Mouse (Mus musculus) kidney, adult 2 months (tissue): Measurements from ENCODE around the gene Efcab7. TPM values are rescaled to one million over a fixed set of nuclear protein-coding genes. Genes with fewer than 3 reads are reported as not detected.

Experiments used
- DNase-seq: peaks from one replicate; pipeline ENCODE4 v3.0.0; 2021
- H3K27ac ChIP-seq: fragments of 200-500 bp; 2 replicates; pipeline ENCODE4 v1.5.1; 2012; ENCODE audit warnings: low read depth, low read length, control low read depth, inconsistent platforms; ENCODE audit not compliant: insufficient read depth
- H3K27me3 ChIP-seq: fragments of 200-500 bp; replicated peaks from 2 replicates; pipeline ENCODE4 v1.6.1; 2012; ENCODE audit warnings: mild to moderate bottlenecking, moderate library complexity, low read length, inconsistent platforms; ENCODE audit not compliant: control insufficient read depth, insufficient read depth
- H3K36me3 ChIP-seq: fragments of 200-500 bp; 2 replicates; pipeline ENCODE4 v1.6.1; 2012; ENCODE audit warnings: mild to moderate bottlenecking, moderate library complexity, low read length, inconsistent platforms; ENCODE audit not compliant: control insufficient read depth, insufficient read depth
- H3K4me1 ChIP-seq: fragments of 200-500 bp; 2 replicates; pipeline ENCODE4 v1.6.1; 2011; ENCODE audit warnings: low read length; ENCODE audit not compliant: control insufficient read depth, insufficient read depth
- H3K4me3 ChIP-seq: fragments of 200-500 bp; 2 replicates; pipeline ENCODE4 v1.5.1; 2011; ENCODE audit warnings: mild to moderate bottlenecking, low read depth, low read length, control low read depth; ENCODE audit not compliant: insufficient read depth
- CTCF ChIP-seq: fragments of 200-500 bp; conservative IDR thresholded peaks from 2 replicates; pipeline ENCODE4 v1.5.1; 2011; ENCODE audit warnings: low read depth, mild to moderate bottlenecking, control low read depth, low read length, moderate library complexity, mixed read lengths; ENCODE audit not compliant: insufficient read depth, insufficient read length
- POLR2A ChIP-seq: fragments of 200-500 bp; IDR thresholded peaks from one replicate; pipeline ENCODE4 v1.6.1; 2011; ENCODE audit warnings: low read depth, low read length, control low read depth
- WGBS: fragments of 180-500 bp; shearing (Covaris S2); methylation state at CpG from one replicate; pipeline ENCODE4 v1.1.7; 2018; 5-methylcytosine and 5-hydroxymethylcytosine counted together
- polyA plus RNA-seq: library from polyadenylated mRNA; depleted of rRNA; stranded (reverse); fragments of >200 nt; gene quantifications from 2 replicates; pipeline ENCODE4 v1.2.3, GENCODE M21; 2012

Efcab7 gene
- polyA plus RNA-seq, 1 experiment = 1.8 TPM

GRCm38 (mm10) chr4:99913894-99914451 lies 85.0 kb downstream of the Efcab7 start:
- Histone ChIP-seq H3K36me3 (no peaks in the 10 kb centered on the region; the same call in 1 of the 2 replicates), H3K4me1 (no peaks in the 10 kb centered on the region), H3K27ac (no peak overlapping the region), H3K27me3 (no peaks in the 10 kb centered on the region), H3K4me3 (no peak overlapping the region)
- 71% methylated on average over 4 of the region's 4 CpGs for WGBS
- TF ChIP-seq POLR2A (no peak), CTCF (no peak)
- peak; percentile 17 for DNase-seq

- no peaks in the 10 kb centered on the region for H3K27me3 ChIP-seq
- no peaks in the 10 kb centered on the region for H3K36me3 ChIP-seq
- no peak for DNase-seq
- 76% methylated on average over 4 of the region's 4 CpGs for WGBS
- no peak overlapping the region for H3K27ac ChIP-seq
- no peak overlapping the region for H3K4me3 ChIP-seq
- TF ChIP-seq CTCF (no peak), POLR2A (no peak)
- H3K4me1 ChIP-seq = peaks cover 8% of the 10 kb centered on the region; the same call in 1 of the 2 replicates
These were observed 97.4 kb downstream of the Efcab7 start for GRCm38 (mm10) chr4:99926380-99926779.

GRCm38 (mm10) chr4:99928521-99928920 lies 99.5 kb downstream of the Efcab7 start:
- 64% methylated on average over 6 of the region's 6 CpGs for WGBS
- TF ChIP-seq CTCF = no peak
- no peak for TF ChIP-seq POLR2A
- H3K4me3 ChIP-seq = no peak overlapping the region
- peaks cover 8% of the 10 kb centered on the region; the same call in 1 of the 2 replicates for H3K4me1 ChIP-seq
- DNase-seq = no peak
- no peaks in the 10 kb centered on the region for H3K27me3 ChIP-seq
- H3K36me3 ChIP-seq = no peaks in the 10 kb centered on the region
- no peak overlapping the region for H3K27ac ChIP-seq

GRCm38 (mm10) chr4:99929149-99929612 lies 100.2 kb downstream of the Efcab7 start, which contains the start of gene Pgm1:
Pgm1 (plus strand) TSS chr4:99929414.
- TF ChIP-seq CTCF (no peak), POLR2A (no peak)
- Histone ChIP-seq H3K27me3 (no peaks in the 10 kb centered on the region), H3K4me1 (peaks cover 8% of the 10 kb centered on the region; the same call in 1 of the 2 replicates), H3K36me3 (no peaks in the 10 kb centered on the region), H3K4me3 (peak within 1 kb of the TSS; percentile 89), H3K27ac (peak within 1 kb of the TSS; percentile 93)
- DNase-seq = peak; percentile 96
- 3% methylated on average over 23 of the region's 23 CpGs for WGBS

- DNase-seq = peak; percentile 93
- peak within 1 kb of the TSS; percentile 93 for H3K27ac ChIP-seq
- no peaks in the 10 kb centered on the region for H3K36me3 ChIP-seq
- no peaks in the 10 kb centered on the region for H3K27me3 ChIP-seq
- peaks cover 8% of the 10 kb centered on the region; the same call in 1 of the 2 replicates for H3K4me1 ChIP-seq
- under 1% methylated on average over 57 of the region's 57 CpGs for WGBS
- peak; percentile 23 for TF ChIP-seq POLR2A
- TF ChIP-seq CTCF = no peak
- H3K4me3 ChIP-seq = peak within 1 kb of the TSS; percentile 89
These were observed 100.9 kb downstream of the Efcab7 start, which contains the start of gene Itgb3bp for GRCm38 (mm10) chr4:99929613-99930517. Itgb3bp (minus strand) TSS chr4:99929813.

- Histone ChIP-seq H3K27me3 (no peaks in the 10 kb centered on the region), H3K4me1 (peaks cover 8% of the 10 kb centered on the region; the same call in 1 of the 2 replicates), H3K36me3 (no peaks in the 10 kb centered on the region), H3K4me3 (no peak overlapping the region), H3K27ac (no peak overlapping the region; the same call in 1 of the 2 replicates)
- WGBS = 39% methylated on average over 10 of the region's 10 CpGs
- DNase-seq = no peak
- TF ChIP-seq POLR2A = no peak
- no peak for TF ChIP-seq CTCF
These were observed 101.7 kb downstream of the Efcab7 start for GRCm38 (mm10) chr4:99930518-99931239.
